Mouse (Mus musculus) embryonic fibroblast, embryonic 13.5 days (primary cell): Measurements from ENCODE around the gene Psmc1. TPM values are rescaled to one million over a fixed set of nuclear protein-coding genes. Genes with fewer than 3 reads are reported as not detected.
A peak's percentile ranks its signal among the peaks of the same experiment; 100 is the strongest.

Experiments
- H3K27ac ChIP-seq: 2 replicates; pipeline ENCODE4 v1.5.1; 2012; ENCODE audit warnings: low read length, control low read depth, inconsistent platforms; ENCODE audit not compliant: insufficient read depth
- H3K4me1 ChIP-seq: 2 replicates; pipeline ENCODE4 v1.6.1; 2011; ENCODE audit warnings: low read length; ENCODE audit not compliant: control insufficient read depth, insufficient read depth
- H3K4me3 ChIP-seq: 2 replicates; pipeline ENCODE4 v1.5.1; 2011; ENCODE audit warnings: mild to moderate bottlenecking, control low read depth, low read length; ENCODE audit not compliant: insufficient read depth
- CTCF ChIP-seq: IDR thresholded peaks from 2 replicates; pipeline ENCODE4 v1.5.1; 2011; ENCODE audit warnings: mild to moderate bottlenecking, control low read depth, low read length, moderate library complexity, borderline replicate concordance; ENCODE audit not compliant: insufficient read depth
- POLR2A ChIP-seq: IDR thresholded peaks from 2 replicates; pipeline ENCODE4 v1.6.1; 2011; ENCODE audit warnings: low read depth, mild to moderate bottlenecking, control low read depth, low read length, moderate library complexity
- polyA plus RNA-seq: library from polyadenylated mRNA; stranded (reverse); fragments of >200 nt; gene quantifications from 2 replicates; pipeline ENCODE4 v1.2.4, GENCODE M21; 2011; ENCODE audit warnings: low read depth; ENCODE audit not compliant: missing spikeins, insufficient read length

The Psmc1 gene
- polyA plus RNA-seq = 275 and 290 TPM in 2 replicates

- peak within 1 kb of the TSS; percentile 87 for H3K4me3 ChIP-seq
- H3K27ac ChIP-seq = peak within 1 kb of the TSS; percentile 83
- H3K4me1 ChIP-seq = peaks cover 6% of the 10 kb centered on the region
- TF ChIP-seq CTCF (no peak), POLR2A (peak; percentile 90)
These were observed at the start of gene Psmc1 for GRCm38 (mm10) chr12:100109986-100110696. Gene Psmc1 (plus strand): TSS chr12:100110154.

- Histone ChIP-seq H3K4me3 (no peak overlapping the region), H3K27ac (no peak overlapping the region), H3K4me1 (no peaks in the 10 kb centered on the region)
- no peak for TF ChIP-seq CTCF
- no peak for TF ChIP-seq POLR2A
These were observed 48.9 kb upstream of the Psmc1 start for GRCm38 (mm10) chr12:100061071-100061470.

GRCm38 (mm10) chr12:100061826-100062225 is 48.1 kb upstream of the Psmc1 start:
- Histone ChIP-seq H3K4me1 (no peaks in the 10 kb centered on the region), H3K4me3 (no peak overlapping the region), H3K27ac (no peak overlapping the region)
- TF ChIP-seq POLR2A = no peak
- TF ChIP-seq CTCF = no peak

GRCm38 (mm10) chr12:100062584-100062983 is 47.4 kb upstream of the Psmc1 start:
- Histone ChIP-seq H3K27ac (no peak overlapping the region), H3K4me3 (no peak overlapping the region), H3K4me1 (no peaks in the 10 kb centered on the region)
- TF ChIP-seq CTCF (no peak), POLR2A (no peak)

GRCm38 (mm10) chr12:100065109-100065508 is 44.8 kb upstream of the Psmc1 start:
- H3K27ac ChIP-seq = no peak overlapping the region
- no peak overlapping the region for H3K4me3 ChIP-seq
- no peaks in the 10 kb centered on the region for H3K4me1 ChIP-seq
- no peak for TF ChIP-seq CTCF
- TF ChIP-seq POLR2A = no peak

GRCm38 (mm10) chr12:100067477-100067876 is 42.5 kb upstream of the Psmc1 start:
- Histone ChIP-seq H3K4me1 (no peaks in the 10 kb centered on the region), H3K4me3 (no peak overlapping the region), H3K27ac (no peak overlapping the region)
- no peak for TF ChIP-seq CTCF
- no peak for TF ChIP-seq POLR2A

- no peak overlapping the region for H3K4me3 ChIP-seq
- TF ChIP-seq POLR2A = no peak
- no peak for TF ChIP-seq CTCF
- no peak overlapping the region for H3K27ac ChIP-seq
- H3K4me1 ChIP-seq = no peaks in the 10 kb centered on the region
These were observed 36.7 kb upstream of the Psmc1 start for GRCm38 (mm10) chr12:100073201-100073672.

GRCm38 (mm10) chr12:100075715-100076114 is 34.2 kb upstream of the Psmc1 start:
- no peaks in the 10 kb centered on the region for H3K4me1 ChIP-seq
- H3K4me3 ChIP-seq = no peak overlapping the region
- no peak overlapping the region for H3K27ac ChIP-seq
- TF ChIP-seq CTCF (no peak), POLR2A (no peak)

GRCm38 (mm10) chr12:100079636-100080286 is 30.2 kb upstream of the Psmc1 start:
- no peaks in the 10 kb centered on the region for H3K4me1 ChIP-seq
- TF ChIP-seq POLR2A (no peak), CTCF (no peak)
- no peak overlapping the region for H3K27ac ChIP-seq
- H3K4me3 ChIP-seq = no peak overlapping the region

- Histone ChIP-seq H3K27ac (no peak overlapping the region), H3K4me1 (no peaks in the 10 kb centered on the region), H3K4me3 (no peak overlapping the region)
- TF ChIP-seq CTCF = no peak
- TF ChIP-seq POLR2A = no peak
These were observed 21.9 kb upstream of the Psmc1 start for GRCm38 (mm10) chr12:100088026-100088425.
